Mouse (Mus musculus): ENCODE data around the gene Defb47. TPM values are rescaled to one million over a fixed set of nuclear protein-coding genes. Genes with fewer than 3 reads are reported as not detected.

Defb47 gene
- not detected in 2 replicates for polyA plus RNA-seq (2015; fragmentation: Nextera tagmentation; extraction: Ambion mirVana)

- no peak for DNase-seq (ENCODE audit: low spot score)
These were observed at the start of gene Defb47 for GRCm38 (mm10) chr14:62997777-62998176. Defb47 (plus strand) TSS chr14:62998077.

DNA sequence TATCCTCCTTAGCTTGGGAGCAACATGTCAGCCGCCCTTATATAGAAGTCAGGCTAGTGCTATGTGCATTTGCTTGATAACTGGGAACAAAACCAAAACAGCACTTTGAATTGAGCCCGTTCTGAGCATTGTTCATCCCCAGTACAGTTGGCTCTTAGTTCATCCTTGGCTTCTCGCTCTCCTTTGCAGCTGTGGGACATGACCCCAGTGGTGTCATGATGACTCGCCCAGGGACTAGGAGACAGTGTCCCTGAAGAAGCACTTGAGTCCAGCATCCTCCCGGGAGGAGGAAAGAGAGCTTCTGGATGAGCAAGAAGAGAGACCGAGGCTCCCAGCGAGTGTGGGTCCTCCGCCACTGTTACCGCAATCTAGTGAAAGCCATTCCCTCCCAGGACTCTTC lies 41.8 kb upstream of the Defb47 start:
- DNase-seq (ENCODE audit: low spot score): no peak

GRCm38 (mm10) chr14:62963632-62964031 lies 34.2 kb upstream of the Defb47 start:
- DNase-seq (ENCODE audit: low spot score): no peak

GRCm38 (mm10) chr14:62965342-62965741 lies 32.5 kb upstream of the Defb47 start:
- no peak for DNase-seq (ENCODE audit: low spot score)

- DNase-seq (ENCODE audit: low spot score): no peak
These were observed 31.9 kb upstream of the Defb47 start for GRCm38 (mm10) chr14:62965811-62966520.

DNA sequence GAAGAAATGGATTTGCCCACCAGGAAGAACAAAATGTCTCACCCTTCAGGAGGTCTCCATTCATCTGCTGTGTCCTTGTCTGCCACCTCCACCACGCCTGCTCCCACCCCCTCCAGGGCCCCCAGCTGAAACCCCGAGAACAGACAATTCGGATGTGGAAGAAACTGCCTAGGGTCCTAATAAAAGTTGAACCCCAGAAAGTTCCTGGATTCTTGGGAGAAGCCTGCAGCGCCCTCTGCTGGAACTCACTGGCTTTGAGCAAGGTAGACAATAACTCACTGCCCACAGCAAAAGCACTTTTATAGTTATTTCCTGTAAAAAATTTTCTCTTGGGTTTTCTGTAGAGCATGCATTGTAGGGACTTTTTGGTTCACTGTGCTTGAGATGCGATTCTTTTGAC lies 22.8 kb upstream of the Defb47 start:
- peak; percentile 62 for DNase-seq (ENCODE audit: low spot score)

- DNase-seq (ENCODE audit: low spot score): no peak
These were observed 18.1 kb upstream of the Defb47 start for GRCm38 (mm10) chr14:62979815-62980214.

GRCm38 (mm10) chr14:62984410-62984809 lies 13.5 kb upstream of the Defb47 start, which contains the start of gene Defb48:
Defb48 (minus strand) TSS chr14:62984510.
- no peak for DNase-seq (ENCODE audit: low spot score)

DNA sequence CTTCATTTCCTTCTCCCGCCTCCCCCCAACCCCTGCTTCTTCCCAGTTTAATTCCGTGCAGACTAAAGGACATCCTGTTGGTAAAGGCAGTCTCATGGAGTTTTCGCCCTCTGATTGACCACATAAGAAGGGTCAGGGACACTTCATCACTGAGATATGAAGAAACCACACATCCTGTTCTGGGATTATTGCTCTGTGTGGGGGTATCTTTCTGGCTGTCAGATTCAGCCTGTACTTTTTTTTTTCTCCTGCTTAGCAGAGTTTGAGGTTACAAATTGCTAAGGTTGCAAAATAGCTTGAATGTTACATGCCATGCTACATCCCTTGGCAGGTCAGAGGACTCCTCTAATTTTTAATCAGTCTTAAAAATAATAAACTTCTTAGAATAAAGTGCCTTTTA lies 6.6 kb upstream of the Defb47 start:
- no peak for DNase-seq (ENCODE audit: low spot score)

- DNase-seq (ENCODE audit: low spot score): no peak
These were observed 5.9 kb upstream of the Defb47 start for GRCm38 (mm10) chr14:62991849-62992510.

DNA sequence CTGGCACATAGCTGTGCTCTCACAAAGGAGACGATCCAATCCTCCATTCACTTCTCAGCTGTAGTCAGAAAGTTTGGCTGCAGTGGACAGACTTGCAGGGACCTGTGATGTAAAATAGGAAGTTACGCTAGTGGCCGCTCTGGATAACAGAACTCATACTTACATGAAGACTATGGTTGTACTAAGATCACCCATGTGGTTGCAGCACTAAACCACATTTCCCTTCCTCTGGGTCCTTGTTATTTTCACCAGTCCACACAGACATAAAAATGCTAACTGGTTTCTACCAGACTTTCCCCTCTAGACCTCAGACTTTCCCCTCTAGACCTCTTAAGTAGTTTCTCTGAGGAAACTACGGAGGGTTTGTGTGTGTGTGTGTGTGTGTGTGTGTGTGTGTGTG lies 1.1 kb downstream of the Defb47 start:
- no peak for DNase-seq (ENCODE audit: low spot score)

GRCm38 (mm10) chr14:63002588-63002987 lies 4.7 kb downstream of the Defb47 start:
- DNase-seq (ENCODE audit: low spot score): no peak

DNA sequence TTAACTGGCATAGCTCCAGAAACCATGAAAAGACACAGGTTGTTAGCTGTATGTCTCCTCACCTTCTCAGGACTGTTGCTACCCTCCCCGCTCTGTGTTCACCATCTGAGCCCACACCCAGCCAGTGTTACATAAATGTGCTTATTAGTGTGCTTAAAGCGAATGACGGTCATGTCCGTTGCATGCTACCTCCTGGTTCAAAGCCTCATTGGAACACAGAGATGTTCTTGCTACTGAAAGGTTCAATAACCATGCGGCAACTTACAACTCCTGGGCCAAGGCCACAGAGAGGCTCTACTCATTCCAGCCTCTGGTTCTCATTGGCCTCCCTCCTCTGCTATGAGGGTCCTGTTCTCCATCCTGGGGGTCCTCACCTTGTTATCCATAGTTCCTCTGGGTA lies 13.6 kb downstream of the Defb47 start, which contains the start of gene Defb43:
Defb43 (plus strand) TSS at position 301 of the 400 bp plus-strand sequence.
- DNase-seq (ENCODE audit: low spot score): no peak

DNA sequence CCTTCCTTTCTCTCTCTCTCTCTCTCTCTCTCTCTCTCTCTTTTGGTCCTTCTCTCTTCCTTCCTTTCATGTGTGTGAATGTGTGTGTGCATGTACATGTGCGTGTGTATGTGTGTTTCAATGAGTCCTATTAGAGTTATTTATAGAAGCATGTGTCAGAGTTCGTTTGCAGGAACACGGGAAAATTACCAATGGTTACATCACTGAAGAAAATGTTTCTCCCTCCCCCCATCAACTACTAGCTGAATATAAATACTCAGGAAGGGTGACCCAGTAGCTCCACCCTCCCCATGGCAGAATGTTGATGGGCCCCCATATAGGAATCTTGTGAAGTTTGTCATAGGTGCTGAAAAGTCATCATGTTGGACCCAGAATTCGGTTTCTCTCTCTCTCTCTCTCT lies 15.2 kb downstream of the Defb47 start:
- no peak for DNase-seq (ENCODE audit: low spot score)

- DNase-seq (ENCODE audit: low spot score): no peak
These were observed 16.8 kb downstream of the Defb47 start for GRCm38 (mm10) chr14:63014667-63015066.

- DNase-seq (ENCODE audit: low spot score): no peak
These were observed 22.8 kb downstream of the Defb47 start for GRCm38 (mm10) chr14:63020524-63021156.

DNA sequence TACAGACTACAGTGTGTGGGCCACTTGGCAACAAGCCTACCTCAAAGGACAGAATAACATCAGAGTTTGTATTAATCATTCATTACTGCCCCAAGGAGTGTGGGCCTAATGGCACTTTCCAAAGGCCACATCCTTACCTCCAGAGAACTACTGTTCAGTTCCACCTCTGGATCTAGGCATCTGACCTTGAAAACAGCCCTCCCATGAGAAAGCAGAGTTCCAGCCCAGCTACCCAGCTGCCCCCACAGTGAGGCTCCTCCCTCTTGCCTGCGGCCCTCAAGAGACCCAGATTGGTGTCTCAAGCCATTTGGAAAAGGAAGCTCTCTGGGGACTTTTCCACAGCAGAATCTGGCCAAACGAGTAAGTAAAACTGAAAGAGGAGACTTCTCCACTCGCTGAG lies 48.8 kb downstream of the Defb47 start, which contains the start of gene Defb42:
Defb42 (plus strand) TSS at position 301 of the 400 bp plus-strand sequence.
- no peak for DNase-seq (ENCODE audit: low spot score)

DNA sequence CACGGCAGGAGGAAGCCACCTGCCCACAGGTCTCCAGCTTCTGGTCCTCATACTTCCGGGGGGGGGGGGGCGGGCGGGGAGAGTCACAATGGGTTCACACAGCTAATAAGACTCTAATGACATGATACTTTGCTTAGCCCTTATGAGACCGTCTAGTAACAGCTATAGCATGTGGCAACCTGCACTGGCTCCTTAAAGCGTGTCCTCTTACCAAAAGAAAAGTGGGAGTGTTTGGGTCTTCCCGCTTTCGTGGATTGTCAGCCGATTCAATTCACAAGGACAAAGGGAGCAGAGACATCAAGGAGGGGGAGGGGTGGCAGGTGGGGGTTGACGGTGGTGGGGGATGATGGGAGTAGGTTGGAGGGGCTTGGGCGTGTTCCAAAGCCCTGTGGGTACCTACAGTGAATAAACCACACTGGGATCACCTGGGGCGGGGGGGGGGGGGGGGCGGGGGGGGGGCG lies 52.1 kb downstream of the Defb47 start, which contains the start of gene Defb30:
Defb30 (minus strand) TSS at position 51 of the 461 bp plus-strand sequence.
- no peak for DNase-seq (ENCODE audit: low spot score)
